Mouse (Mus musculus) liver, embryonic 14.5 days (tissue): ENCODE measurements around the gene Pkn1.

Experiments
- CTCF ChIP-seq: IDR thresholded peaks from 2 replicates; pipeline ENCODE4 v1.5.1; 2016; ENCODE audit warnings: antibody characterized with exemption, low read depth, control low read depth
- EP300 ChIP-seq: IDR thresholded peaks from 2 replicates; pipeline ENCODE4 v1.6.1; 2016; ENCODE audit warnings: antibody characterized with exemption, low read depth

- no peak for TF ChIP-seq CTCF
- no peak for TF ChIP-seq EP300
Measured at GRCm38 (mm10) chr8:83664096-83664495, 34.9 kb downstream of the Pkn1 start.
